Mouse (Mus musculus) small intestine, adult 2 months (tissue): ENCODE results near the gene Lilra6. TPM values are rescaled to one million over a fixed set of nuclear protein-coding genes. Genes with fewer than 3 reads are reported as not detected.
"Not testable (repeated sequence)": the region's sequence is repeated elsewhere in the genome, so short reads cannot be mapped to it uniquely, and the experiment has no call there.

Experiments used
- H3K27ac ChIP-seq: fragments of 200-500 bp; 2 replicates; pipeline ENCODE4 v1.5.1; 2012; ENCODE audit warnings: low read depth, low read length, control low read depth, inconsistent platforms; ENCODE audit not compliant: insufficient read depth
- H3K27me3 ChIP-seq: fragments of 200-500 bp; 2 replicates; pipeline ENCODE4 v1.6.1; 2012; ENCODE audit warnings: mild to moderate bottlenecking, moderate library complexity, low read length, inconsistent platforms; ENCODE audit not compliant: control insufficient read depth, insufficient read depth
- H3K36me3 ChIP-seq: fragments of 200-500 bp; 2 replicates; pipeline ENCODE4 v1.6.1; 2012; ENCODE audit warnings: mild to moderate bottlenecking, low read length, control low read depth, inconsistent platforms; ENCODE audit not compliant: control insufficient read depth, insufficient read depth
- H3K4me1 ChIP-seq: fragments of 200-500 bp; 2 replicates; pipeline ENCODE4 v1.6.1; 2012; ENCODE audit warnings: low read length, inconsistent platforms, mixed read lengths; ENCODE audit not compliant: control insufficient read depth, insufficient read depth, insufficient read length
- H3K4me3 ChIP-seq: fragments of 200-500 bp; 2 replicates; pipeline ENCODE4 v1.5.1; 2012; ENCODE audit warnings: low read depth, mild to moderate bottlenecking, control low read depth, inconsistent platforms, low read length, moderate library complexity
- CTCF ChIP-seq: fragments of 200-500 bp; IDR thresholded peaks from 2 replicates; pipeline ENCODE4 v1.5.1; 2012; ENCODE audit warnings: low read depth, mild to moderate bottlenecking, control low read depth, inconsistent platforms, low read length, moderate library complexity, mixed read lengths; ENCODE audit not compliant: insufficient replicate concordance, insufficient read length; ENCODE audit errors: extremely low read depth
- POLR2A ChIP-seq: fragments of 200-500 bp; IDR thresholded peaks from 2 replicates; pipeline ENCODE4 v1.6.1; 2012; ENCODE audit warnings: low read depth, mild to moderate bottlenecking, control low read depth, inconsistent platforms, low read length, moderate library complexity
- WGBS: fragments of 180-500 bp; shearing (Covaris S2); methylation state at CpG from one replicate; pipeline ENCODE4 v1.1.7; 2018; 5-methylcytosine and 5-hydroxymethylcytosine counted together
- polyA plus RNA-seq: library from polyadenylated mRNA; depleted of rRNA; stranded (reverse); fragments of >200 nt; gene quantifications from 2 replicates; pipeline ENCODE4 v1.2.3, GENCODE M21; 2012; rRNA removed

Gene Lilra6
- polyA plus RNA-seq, result 0.42 and 1.2 TPM in 2 replicates

DNA sequence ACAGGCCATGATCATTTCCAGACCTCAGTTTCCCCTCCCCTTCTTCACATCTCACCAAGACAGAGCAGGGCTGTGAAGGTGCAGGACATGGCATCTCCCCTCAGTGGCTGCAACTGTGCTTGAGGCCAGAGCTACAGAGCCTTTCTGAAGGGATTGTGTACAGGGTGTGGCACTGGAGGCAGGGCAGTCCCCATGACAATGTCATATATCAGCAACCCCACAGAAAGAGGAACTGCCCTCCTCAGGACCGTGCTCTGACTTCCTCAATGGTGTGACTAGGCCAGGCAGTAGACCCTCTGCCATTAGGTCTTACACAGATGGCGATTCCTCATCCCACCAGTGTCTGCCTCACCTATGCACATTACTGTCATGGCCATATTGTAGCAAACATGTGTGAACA, at the start of gene Lilra6:
Gene Lilra6, minus strand, starts transcription at position 117 of the 400 bp plus-strand sequence.
- H3K4me1 ChIP-seq, H3K4me3 ChIP-seq, H3K27ac ChIP-seq, H3K36me3 ChIP-seq, H3K27me3 ChIP-seq: not testable (repeated sequence)
- 64% methylated on average over 2 of the region's 2 CpGs for WGBS

DNA sequence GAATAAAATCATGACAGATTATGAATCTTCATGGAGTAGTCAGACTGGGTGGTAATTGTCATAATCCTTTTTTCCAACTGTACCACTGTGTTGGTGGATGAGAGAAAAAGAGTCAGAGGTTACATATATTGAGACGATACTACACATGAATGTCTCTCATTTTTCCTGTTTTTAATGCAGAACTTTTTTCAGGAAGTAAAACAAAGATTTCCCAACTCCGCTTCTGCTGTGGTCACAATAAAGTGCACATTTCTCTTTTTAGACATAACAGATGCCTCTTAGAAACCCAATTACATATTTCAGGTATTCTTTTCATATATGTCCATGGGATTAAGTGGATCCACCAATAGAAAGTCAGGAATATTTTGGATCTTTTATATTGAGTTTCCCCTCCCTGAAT, 46.7 kb upstream of the Lilra6 start:
- H3K27ac ChIP-seq, result no peak overlapping the region
- H3K4me1 ChIP-seq, result no peaks in the 10 kb centered on the region
- H3K4me3 ChIP-seq, result no peak overlapping the region
- no peak for TF ChIP-seq POLR2A
- no peak for TF ChIP-seq CTCF
- 88% methylated on average over 2 of the region's 2 CpGs for WGBS
- no peaks in the 10 kb centered on the region for H3K36me3 ChIP-seq
- H3K27me3 ChIP-seq, result no peaks in the 10 kb centered on the region

DNA sequence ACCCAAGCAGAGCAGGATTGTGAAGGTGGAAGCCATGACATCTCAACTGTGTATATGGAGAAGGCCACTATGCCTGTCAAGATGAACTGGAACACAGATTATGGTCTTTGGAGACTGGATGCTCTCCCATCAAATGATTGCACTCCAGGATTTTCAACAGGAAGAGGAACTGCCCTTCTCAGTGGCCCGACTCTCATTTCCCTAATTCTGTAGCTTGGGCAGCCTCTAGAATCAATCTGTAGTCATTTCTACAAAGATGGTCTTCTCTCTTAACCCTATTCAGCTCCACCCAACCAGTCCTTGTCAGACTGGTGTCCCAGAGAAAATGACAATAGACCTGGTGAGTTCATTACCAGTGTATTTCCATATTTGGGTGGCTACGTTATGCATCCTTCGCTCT, 42.1 kb upstream of the Lilra6 start:
- Histone ChIP-seq H3K36me3 (no peaks in the 10 kb centered on the region), H3K27me3 (no peaks in the 10 kb centered on the region), H3K27ac (no peak overlapping the region), H3K4me1 (no peaks in the 10 kb centered on the region), H3K4me3 (no peak overlapping the region)
- WGBS, result 80% methylated on average over 3 of the region's 3 CpGs
- TF ChIP-seq POLR2A, result no peak
- TF ChIP-seq CTCF, result no peak

- no peak for TF ChIP-seq CTCF
- no peak for TF ChIP-seq POLR2A
- no peak overlapping the region for H3K4me3 ChIP-seq
- H3K27me3 ChIP-seq, result no peaks in the 10 kb centered on the region
- 71% methylated on average over 3 of the region's 3 CpGs for WGBS
- no peaks in the 10 kb centered on the region for H3K4me1 ChIP-seq
- H3K36me3 ChIP-seq, result no peaks in the 10 kb centered on the region
- no peak overlapping the region for H3K27ac ChIP-seq
Measured at GRCm38 (mm10) chr7:3949159-3949558, 33.9 kb upstream of the Lilra6 start.

GRCm38 (mm10) chr7:3948223-3948622, 32.9 kb upstream of the Lilra6 start:
- TF ChIP-seq CTCF (no peak), POLR2A (no peak)
- Histone ChIP-seq H3K27ac (no peak overlapping the region), H3K27me3 (no peaks in the 10 kb centered on the region), H3K36me3 (no peaks in the 10 kb centered on the region), H3K4me1 (no peaks in the 10 kb centered on the region), H3K4me3 (no peak overlapping the region)
- WGBS, result 68% methylated on average over 4 of the region's 4 CpGs

DNA sequence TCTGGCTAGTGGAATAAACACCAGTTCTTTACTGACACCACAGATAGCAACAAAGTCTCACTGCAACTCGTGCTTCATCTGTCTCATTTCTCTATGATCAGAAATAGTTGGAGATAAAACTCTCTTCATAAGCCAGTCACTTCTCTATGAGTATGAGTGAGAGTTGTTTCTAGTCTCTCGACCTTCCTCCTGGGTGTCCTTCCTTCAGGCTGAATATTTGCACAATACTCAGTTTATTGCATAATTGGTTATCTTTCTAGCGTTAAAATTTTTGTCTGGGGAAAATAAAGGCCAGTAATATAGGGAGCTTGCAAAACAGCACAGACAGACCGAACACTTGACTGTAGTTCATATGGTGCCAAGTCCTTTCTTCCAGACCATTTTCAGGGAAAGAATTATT, 30.8 kb upstream of the Lilra6 start:
- Histone ChIP-seq H3K4me1 (no peaks in the 10 kb centered on the region), H3K36me3 (no peaks in the 10 kb centered on the region), H3K27ac (no peak overlapping the region), H3K27me3 (no peaks in the 10 kb centered on the region), H3K4me3 (no peak overlapping the region)
- TF ChIP-seq CTCF (no peak), POLR2A (no peak)
- 56% methylated on average over 4 of the region's 4 CpGs for WGBS

- no peak overlapping the region for H3K4me3 ChIP-seq
- no peak overlapping the region for H3K27ac ChIP-seq
- WGBS, result 69% methylated on average over 3 of the region's 3 CpGs
- H3K27me3 ChIP-seq, result no peaks in the 10 kb centered on the region
- no peaks in the 10 kb centered on the region for H3K36me3 ChIP-seq
- TF ChIP-seq CTCF (no peak), POLR2A (no peak)
- H3K4me1 ChIP-seq, result no peaks in the 10 kb centered on the region
Measured at GRCm38 (mm10) chr7:3940915-3941314, 25.6 kb upstream of the Lilra6 start.
